Mouse (Mus musculus) brain, embryonic 14.5 days (tissue): ENCODE results near the gene Tspan10.

ENCODE experiments used
- CTCF ChIP-seq: fragments of 200-500 bp; IDR thresholded peaks from 2 replicates; pipeline ENCODE4 v1.5.1; 2012; ENCODE audit warnings: inconsistent platforms, mild to moderate bottlenecking, moderate library complexity, borderline replicate concordance; ENCODE audit not compliant: insufficient read depth, insufficient read length; ENCODE audit errors: extremely low read depth
- POLR2A ChIP-seq: fragments of 200-500 bp; IDR thresholded peaks from 2 replicates; pipeline ENCODE4 v1.6.1; 2012; ENCODE audit warnings: mild to moderate bottlenecking, inconsistent platforms, borderline replicate concordance; ENCODE audit not compliant: poor library complexity, insufficient read depth, insufficient read length, severe bottlenecking; ENCODE audit errors: extremely low read depth

DNA sequence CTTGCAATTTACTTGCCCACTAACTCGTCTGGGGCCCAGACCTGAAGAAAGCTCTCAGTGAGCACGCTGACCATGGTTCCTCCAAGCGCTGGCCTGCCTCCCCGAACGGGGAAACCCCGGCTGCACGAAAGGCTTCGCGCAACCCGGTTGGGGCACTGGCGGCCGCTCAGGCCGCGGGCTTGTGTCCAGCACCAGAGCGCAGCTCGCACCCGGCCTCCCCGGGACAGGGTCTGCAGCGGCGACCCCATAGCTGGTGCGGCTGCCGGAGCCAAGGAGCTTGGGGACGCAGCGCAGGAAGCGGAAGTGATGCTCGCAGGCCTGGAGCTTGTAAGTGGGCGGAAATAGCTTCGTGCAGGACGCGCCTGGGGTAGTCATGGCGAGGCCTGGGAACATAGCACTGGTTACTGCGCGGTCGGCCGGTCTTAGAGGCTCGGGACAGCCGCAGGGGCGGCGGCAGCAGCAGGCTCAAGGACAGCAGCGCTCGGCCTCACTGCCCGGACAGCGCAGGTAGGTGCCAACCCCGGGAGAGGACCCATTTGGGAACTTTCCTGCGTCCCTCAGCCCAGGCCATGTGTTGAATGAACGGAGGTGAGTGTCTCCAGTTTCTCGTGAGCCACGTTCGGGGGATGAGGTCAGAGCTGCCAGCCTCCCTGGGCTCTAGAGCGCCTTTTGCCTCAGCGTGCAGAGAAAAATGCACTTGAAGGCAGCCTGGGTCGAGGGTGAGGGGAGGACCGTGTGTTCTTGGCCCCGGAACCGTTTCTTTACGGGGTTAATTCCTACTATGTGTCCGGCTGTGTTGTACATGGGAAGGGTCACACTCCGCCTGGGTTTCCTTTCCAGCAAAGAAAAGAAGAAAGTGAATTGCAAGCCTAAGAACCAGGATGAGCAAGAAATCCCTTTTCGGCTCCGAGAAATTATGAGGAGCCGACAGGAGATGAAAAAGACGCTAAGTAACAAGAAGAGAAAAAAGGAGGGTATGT is 15.6 kb downstream of the Tspan10 start, which contains the start of the genes Oxld1 and Ccdc137:
- TF ChIP-seq CTCF = no peak
- TF ChIP-seq POLR2A = peak; percentile 77
